Mouse (Mus musculus) lung, embryonic 15.5 days (tissue): ENCODE measurements around the gene Plekhg5. TPM values are rescaled to one million over a fixed set of nuclear protein-coding genes. Genes with fewer than 3 reads are reported as not detected.
"Not testable (repeated sequence)": the region's sequence is repeated elsewhere in the genome, so short reads cannot be mapped to it uniquely, and the experiment has no call there.

ENCODE experiments used
- ATAC-seq: fragments of 200-750 bp; cut with Nextera tagmentation; 2 replicates; pipeline ENCODE4 v1.8.0; 2017; ENCODE audit warnings: moderate number of reproducible peaks, borderline replicate concordance; ENCODE audit not compliant: low FRiP score, low TSS enrichment; ENCODE audit errors: extremely low read depth
- H3K27ac ChIP-seq: fragments of 300-500 bp; sonication (generic); 2 replicates; pipeline ENCODE4 v1.5.1; 2015; ENCODE audit warnings: moderate library complexity, mild to moderate bottlenecking, inconsistent platforms
- H3K27me3 ChIP-seq: fragments of 300-500 bp; sonication (generic); 2 replicates; pipeline ENCODE4 v1.6.1; 2015; ENCODE audit warnings: inconsistent platforms
- H3K36me3 ChIP-seq: fragments of 300-500 bp; sonication (generic); 2 replicates; pipeline ENCODE4 v1.6.1; 2015; ENCODE audit warnings: inconsistent platforms
- H3K4me1 ChIP-seq: fragments of 300-500 bp; sonication (generic); 2 replicates; pipeline ENCODE4 v1.6.1; 2015; ENCODE audit warnings: inconsistent platforms
- H3K4me2 ChIP-seq: fragments of 300-500 bp; sonication (generic); 2 replicates; pipeline ENCODE4 v1.6.1; 2015; ENCODE audit warnings: inconsistent platforms, mild to moderate bottlenecking, moderate library complexity
- H3K4me3 ChIP-seq: fragments of 300-500 bp; sonication (generic); 2 replicates; pipeline ENCODE4 v1.5.1; 2015; ENCODE audit warnings: mild to moderate bottlenecking, inconsistent platforms
- H3K9ac ChIP-seq: fragments of 300-500 bp; sonication (generic); 2 replicates; pipeline ENCODE4 v1.6.1; 2015; ENCODE audit warnings: inconsistent platforms
- H3K9me3 ChIP-seq: fragments of 300-500 bp; sonication (generic); 2 replicates; pipeline ENCODE4 v1.6.1; 2016; ENCODE audit warnings: inconsistent platforms
- WGBS: fragments of 180-500 bp; shearing (Covaris S2); methylation state at CpG from one replicate; pipeline ENCODE4 v1.1.7; 2015; 5-methylcytosine and 5-hydroxymethylcytosine counted together
- polyA plus RNA-seq: library from polyadenylated mRNA; unstranded; fragments of >200 nt; fragmentation: Nextera tagmentation; extraction: Ambion mirVana; gene quantifications from 2 replicates; pipeline ENCODE4 v1.2.1, GENCODE M21; 2015

Gene Plekhg5
- polyA plus RNA-seq = 18.9 and 22.3 TPM in 2 replicates

GRCm38 (mm10) chr4:152072121-152072601 is at the start of gene Plekhg5:
Gene Plekhg5, plus strand, starts transcription at chr4:152072498.
- no peaks in the 10 kb centered on the region for H3K27me3 ChIP-seq
- H3K4me2 ChIP-seq = no peak within 1 kb of the TSS
- peak; percentile 47 for ATAC-seq
- H3K9me3 ChIP-seq = no peaks in the 10 kb centered on the region
- H3K4me3 ChIP-seq = no peak within 1 kb of the TSS
- peaks cover 24% of the 10 kb centered on the region for H3K4me1 ChIP-seq
- no peak within 1 kb of the TSS for H3K9ac ChIP-seq
- WGBS = 39% methylated on average over 10 of the region's 10 CpGs
- H3K36me3 ChIP-seq = no peaks in the 10 kb centered on the region
- H3K27ac ChIP-seq = peak within 1 kb of the TSS; percentile 72

GRCm38 (mm10) chr4:152022506-152022905 is 49.8 kb upstream of the Plekhg5 start:
- peaks cover 59% of the 10 kb centered on the region for H3K36me3 ChIP-seq
- H3K27me3 ChIP-seq = no peaks in the 10 kb centered on the region
- no peak overlapping the region for H3K9ac ChIP-seq
- no peak overlapping the region for H3K4me3 ChIP-seq
- WGBS = 84% methylated on average over 8 of the region's 8 CpGs
- H3K27ac ChIP-seq = no peak overlapping the region
- H3K9me3 ChIP-seq = no peaks in the 10 kb centered on the region
- H3K4me1 ChIP-seq = peaks cover 33% of the 10 kb centered on the region
- no peak for ATAC-seq
- H3K4me2 ChIP-seq = no peak overlapping the region

- Histone ChIP-seq H3K36me3 (peaks cover 45% of the 10 kb centered on the region), H3K27me3 (no peaks in the 10 kb centered on the region), H3K9ac (no peak overlapping the region), H3K4me3 (no peak overlapping the region), H3K4me1 (peaks cover 45% of the 10 kb centered on the region), H3K4me2 (no peak overlapping the region), H3K27ac (no peak overlapping the region), H3K9me3 (no peaks in the 10 kb centered on the region)
- no peak for ATAC-seq
- WGBS = 83% methylated on average over 11 of the region's 11 CpGs
Observed at GRCm38 (mm10) chr4:152024525-152024924, 47.8 kb upstream of the Plekhg5 start.

- H3K4me3 ChIP-seq = peak overlapping the region; percentile 90
- H3K4me2 ChIP-seq = peak overlapping the region; percentile 94
- H3K36me3 ChIP-seq = peaks cover 21% of the 10 kb centered on the region
- no peaks in the 10 kb centered on the region for H3K27me3 ChIP-seq
- H3K9me3 ChIP-seq = no peaks in the 10 kb centered on the region
- 2% methylated on average over 41 of the region's 41 CpGs for WGBS
- peak; percentile 53 for ATAC-seq
- H3K9ac ChIP-seq = peak overlapping the region; percentile 85
- peak overlapping the region; percentile 70 for H3K27ac ChIP-seq
- peaks cover 45% of the 10 kb centered on the region for H3K4me1 ChIP-seq
Observed at GRCm38 (mm10) chr4:152026751-152027508, 45.4 kb upstream of the Plekhg5 start.

- Histone ChIP-seq H3K4me3 (peak within 1 kb of the TSS; percentile 90), H3K9ac (peak within 1 kb of the TSS; percentile 85), H3K27me3 (no peaks in the 10 kb centered on the region), H3K36me3 (peaks cover 16% of the 10 kb centered on the region), H3K4me2 (peak within 1 kb of the TSS; percentile 94), H3K4me1 (peaks cover 45% of the 10 kb centered on the region), H3K9me3 (no peaks in the 10 kb centered on the region), H3K27ac (peak within 1 kb of the TSS; percentile 70)
- ATAC-seq = peak; percentile 98
- WGBS = under 1% methylated on average over 35 of the region's 35 CpGs
Observed at GRCm38 (mm10) chr4:152027524-152027923, 44.8 kb upstream of the Plekhg5 start, which contains the start of gene Zbtb48. Gene Zbtb48, minus strand, starts transcription at chr4:152027671.

- Histone ChIP-seq H3K27me3 (no peaks in the 10 kb centered on the region), H3K4me2 (peak overlapping the region; percentile 94), H3K36me3 (peaks cover 7% of the 10 kb centered on the region), H3K9me3 (no peaks in the 10 kb centered on the region), H3K27ac (no peak overlapping the region), H3K4me1 (peaks cover 43% of the 10 kb centered on the region), H3K4me3 (peak overlapping the region; percentile 90), H3K9ac (peak overlapping the region; percentile 50; the same call in 1 of the 2 replicates)
- WGBS = 58% methylated on average over 15 of the region's 15 CpGs
- ATAC-seq = no peak
Observed at GRCm38 (mm10) chr4:152028456-152028855, 43.8 kb upstream of the Plekhg5 start.

GRCm38 (mm10) chr4:152029087-152029486 is 43.2 kb upstream of the Plekhg5 start:
- Histone ChIP-seq H3K36me3 (0 out of 2 replicates have a peak, but pooled peaks cover 3% of the 10 kb centered on the region), H3K4me3 (no peak overlapping the region), H3K27me3 (no peaks in the 10 kb centered on the region), H3K27ac (no peak overlapping the region), H3K9me3 (no peaks in the 10 kb centered on the region), H3K4me2 (peak overlapping the region; percentile 94; the same call in 1 of the 2 replicates), H3K9ac (no peak overlapping the region), H3K4me1 (peaks cover 40% of the 10 kb centered on the region)
- WGBS = 45% methylated on average over 5 of the region's 5 CpGs
- ATAC-seq = no peak

GRCm38 (mm10) chr4:152029997-152030396 is 42.3 kb upstream of the Plekhg5 start:
- H3K36me3 ChIP-seq = no peaks in the 10 kb centered on the region
- H3K4me3 ChIP-seq = no peak overlapping the region
- ATAC-seq = no peak
- no peak overlapping the region for H3K4me2 ChIP-seq
- no peak overlapping the region for H3K27ac ChIP-seq
- H3K9me3 ChIP-seq = no peaks in the 10 kb centered on the region
- H3K4me1 ChIP-seq = peaks cover 32% of the 10 kb centered on the region
- no peaks in the 10 kb centered on the region for H3K27me3 ChIP-seq
- H3K9ac ChIP-seq = no peak overlapping the region
- 73% methylated on average over 4 of the region's 4 CpGs for WGBS

- ATAC-seq = no peak
- H3K4me1 ChIP-seq = peaks cover 10% of the 10 kb centered on the region
- no peak overlapping the region for H3K27ac ChIP-seq
- H3K9ac ChIP-seq = no peak overlapping the region
- no peaks in the 10 kb centered on the region for H3K9me3 ChIP-seq
- no peaks in the 10 kb centered on the region for H3K27me3 ChIP-seq
- no peak overlapping the region for H3K4me2 ChIP-seq
- 84% methylated on average over 13 of the region's 13 CpGs for WGBS
- H3K4me3 ChIP-seq = no peak overlapping the region
- H3K36me3 ChIP-seq = no peaks in the 10 kb centered on the region
Observed at GRCm38 (mm10) chr4:152032922-152033321, 39.4 kb upstream of the Plekhg5 start.

GRCm38 (mm10) chr4:152036464-152036863 is 35.8 kb upstream of the Plekhg5 start:
- H3K4me3 ChIP-seq, ATAC-seq, H3K9me3 ChIP-seq, H3K36me3 ChIP-seq, H3K9ac ChIP-seq, H3K27me3 ChIP-seq, H3K4me2 ChIP-seq, H3K27ac ChIP-seq: not testable (repeated sequence)
- 90% methylated on average over 6 of the region's 6 CpGs for WGBS
- H3K4me1 ChIP-seq = peaks cover 14% of the 10 kb centered on the region

GRCm38 (mm10) chr4:152038225-152038984 is 33.9 kb upstream of the Plekhg5 start, which contains the start of gene Tas1r1:
Gene Tas1r1, minus strand, starts transcription at chr4:152038568.
- H3K9me3 ChIP-seq = no peaks in the 10 kb centered on the region
- H3K27me3 ChIP-seq = no peaks in the 10 kb centered on the region
- peak within 1 kb of the TSS; percentile 92 for H3K9ac ChIP-seq
- peaks cover 25% of the 10 kb centered on the region for H3K36me3 ChIP-seq
- peak within 1 kb of the TSS; percentile 93 for H3K4me2 ChIP-seq
- H3K4me3 ChIP-seq = peak within 1 kb of the TSS; percentile 99
- no peak for ATAC-seq
- peaks cover 14% of the 10 kb centered on the region for H3K4me1 ChIP-seq
- H3K27ac ChIP-seq = no peak within 1 kb of the TSS; the same call in 1 of the 2 replicates
- 44% methylated on average over 10 of the region's 10 CpGs for WGBS
